Mouse (Mus musculus) heart, adult 2 months (tissue): ENCODE measurements around the gene Cacna1e. TPM values are rescaled to one million over a fixed set of nuclear protein-coding genes. Genes with fewer than 3 reads are reported as not detected.
A peak's percentile ranks its signal among the peaks of the same experiment; 100 is the strongest.

Experiments
- DNase-seq, 2 experiments: peaks; one replicate each; pipeline ENCODE4 v3.0.0; 2021
- H3K27ac ChIP-seq: fragments of 200-600 bp; 2 replicates; pipeline ENCODE4 v1.8.1; 2022
- H3K27me3 ChIP-seq: fragments of 200-500 bp; 2 replicates; pipeline ENCODE4 v1.6.1; 2012; ENCODE audit warnings: mild to moderate bottlenecking, low read length, inconsistent platforms, mixed read lengths; ENCODE audit not compliant: control insufficient read depth, insufficient read depth
- H3K36me3 ChIP-seq: fragments of 200-500 bp; 2 replicates; pipeline ENCODE4 v1.6.1; 2012; ENCODE audit warnings: low read length, inconsistent platforms; ENCODE audit not compliant: control insufficient read depth, insufficient read depth
- H3K4me1 ChIP-seq: fragments of 200-500 bp; 2 replicates; pipeline ENCODE4 v1.6.1; 2011; ENCODE audit warnings: low read length; ENCODE audit not compliant: control insufficient read depth, insufficient read depth
- H3K4me3 ChIP-seq: fragments of 200-600 bp; 2 replicates; pipeline ENCODE4 v1.8.1; 2022
- H3K79me2 ChIP-seq: fragments of 200-500 bp; replicated peaks from 2 replicates; pipeline ENCODE4 v1.6.1; 2012; ENCODE audit warnings: mild to moderate bottlenecking, inconsistent platforms, low read length, moderate library complexity, mixed read lengths; ENCODE audit not compliant: control insufficient read depth, insufficient read depth
- H3K9ac ChIP-seq: fragments of 200-500 bp; 2 replicates; pipeline ENCODE4 v1.6.1; 2012; ENCODE audit warnings: low read depth, mild to moderate bottlenecking, control low read depth, inconsistent platforms, low read length, mixed read lengths
- CTCF ChIP-seq: fragments of 200-600 bp; IDR thresholded peaks from 2 replicates; pipeline ENCODE4 v1.8.1; 2022; ENCODE audit warnings: antibody characterized with exemption, mild to moderate bottlenecking, moderate library complexity
- EP300 ChIP-seq: fragments of 200-500 bp; IDR thresholded peaks from 2 replicates; pipeline ENCODE4 v1.6.1; 2011; ENCODE audit warnings: low read depth, low read length, control low read depth; ENCODE audit not compliant: insufficient read depth
- POLR2A ChIP-seq: fragments of 200-500 bp; IDR thresholded peaks from 2 replicates; pipeline ENCODE4 v1.6.1; 2011; ENCODE audit warnings: mild to moderate bottlenecking, low read depth, low read length, control low read depth; ENCODE audit not compliant: insufficient read depth
- WGBS: fragments of 180-500 bp; shearing (Covaris S2); methylation state at CpG from one replicate; pipeline ENCODE4 v1.1.7; 2018; 5-methylcytosine and 5-hydroxymethylcytosine counted together
- intact Hi-C: fragments of 180-260 bp; cut with DNase I; formaldehyde crosslinking; loops from one replicate; pipeline ENCODE4 v1.15.1; 2025
- polyA plus RNA-seq: library from polyadenylated mRNA; depleted of rRNA; stranded (reverse); fragments of >200 nt; gene quantifications from 2 replicates; pipeline ENCODE4 v1.2.3, GENCODE M21; 2012
- total RNA-seq, 2 experiments: library from RNA; stranded (reverse); gene quantifications; 2 replicates each; pipeline ENCODE4 v1.2.3; 2021

Cacna1e gene
- total and polyA plus RNA-seq, 3 experiments = 0.08 to 0.14 (median 0.09) TPM

- no peaks in the 10 kb centered on the region for H3K4me1 ChIP-seq
- no peak overlapping the region for H3K9ac ChIP-seq
- WGBS = 78% methylated on average over 2 of the region's 2 CpGs
Measured at GRCm38 (mm10) chr1:154798771-154799170, 85.5 kb downstream of the Cacna1e start.

DNA sequence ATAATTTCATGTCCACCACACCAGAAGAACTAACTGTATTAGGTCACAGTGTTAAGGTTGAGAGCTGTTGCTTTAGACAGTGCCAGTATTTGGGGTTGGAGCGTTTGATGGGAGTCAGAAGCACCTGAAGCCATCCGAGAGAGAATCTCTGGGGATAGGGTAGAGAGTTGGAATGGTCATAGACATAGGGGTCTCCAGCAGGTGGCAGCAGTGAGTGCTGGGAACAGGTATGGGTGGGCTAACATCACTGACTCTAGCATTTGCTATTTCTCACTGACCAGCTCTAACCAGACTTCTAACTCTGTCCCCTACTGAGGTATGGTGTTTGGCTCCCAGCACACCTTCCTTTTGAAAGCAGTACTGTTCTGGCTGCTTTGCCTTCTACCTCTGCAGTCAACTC, 87.6 kb downstream of the Cacna1e start:
- H3K27ac ChIP-seq = no peak overlapping the region
- no peaks in the 10 kb centered on the region for H3K79me2 ChIP-seq
- H3K4me3 ChIP-seq = no peak overlapping the region
- peak in 1 of 2 experiments; percentile 38 for DNase-seq
- intact Hi-C loops = no loop called here
- H3K4me1 ChIP-seq = no peaks in the 10 kb centered on the region; the same call in 1 of the 2 replicates
- TF ChIP-seq EP300 = no peak
- peak; percentile 65 for TF ChIP-seq CTCF
- no peak for TF ChIP-seq POLR2A
- H3K36me3 ChIP-seq = no peaks in the 10 kb centered on the region
- WGBS = 67% methylated on average over 2 of the region's 2 CpGs
- H3K27me3 ChIP-seq = no peaks in the 10 kb centered on the region
- H3K9ac ChIP-seq = no peak overlapping the region

More at GRCm38 (mm10) chr1:154798771-154799170, 85.5 kb downstream of the Cacna1e start:
- Histone ChIP-seq H3K27me3 (no peaks in the 10 kb centered on the region), H3K27ac (no peak overlapping the region), H3K36me3 (no peaks in the 10 kb centered on the region), H3K4me3 (no peak overlapping the region), H3K79me2 (no peaks in the 10 kb centered on the region)
- intact Hi-C loops = no loop called here
- no peak for TF ChIP-seq EP300
- no peak for TF ChIP-seq POLR2A
- no peak for TF ChIP-seq CTCF
- no peak for DNase-seq

DNA sequence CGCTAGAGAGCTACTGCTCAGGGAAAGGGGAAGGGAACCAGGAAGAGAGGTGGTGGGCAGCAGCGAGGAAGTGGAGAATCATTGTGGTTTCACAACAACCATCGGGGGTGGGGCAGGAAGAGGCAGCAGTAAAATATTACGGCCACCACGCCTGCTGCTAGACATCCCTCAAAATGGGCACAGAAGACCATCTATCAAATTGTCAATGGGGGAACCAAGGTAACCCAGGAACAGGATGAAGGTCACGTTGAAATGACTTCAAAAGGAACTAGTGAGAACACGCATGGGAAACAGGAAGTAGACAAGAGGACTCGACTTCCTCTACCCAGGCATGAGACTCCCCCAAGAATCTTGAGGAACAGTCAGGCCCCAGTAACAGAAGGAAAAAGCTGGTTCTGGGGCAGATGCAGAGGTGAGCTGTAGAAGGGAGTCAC, 89.8 kb downstream of the Cacna1e start:
- no peaks in the 10 kb centered on the region for H3K79me2 ChIP-seq
- no peak overlapping the region for H3K4me3 ChIP-seq
- no peaks in the 10 kb centered on the region; the same call in 1 of the 2 replicates for H3K4me1 ChIP-seq
- no peaks in the 10 kb centered on the region for H3K27me3 ChIP-seq
- DNase-seq = no peak
- no peak overlapping the region for H3K9ac ChIP-seq
- TF ChIP-seq EP300 (no peak), CTCF (no peak), POLR2A (no peak)
- H3K27ac ChIP-seq = no peak overlapping the region
- no peaks in the 10 kb centered on the region for H3K36me3 ChIP-seq
- 44% methylated on average over 8 of the region's 8 CpGs for WGBS
- intact Hi-C loops = no loop called here

DNA sequence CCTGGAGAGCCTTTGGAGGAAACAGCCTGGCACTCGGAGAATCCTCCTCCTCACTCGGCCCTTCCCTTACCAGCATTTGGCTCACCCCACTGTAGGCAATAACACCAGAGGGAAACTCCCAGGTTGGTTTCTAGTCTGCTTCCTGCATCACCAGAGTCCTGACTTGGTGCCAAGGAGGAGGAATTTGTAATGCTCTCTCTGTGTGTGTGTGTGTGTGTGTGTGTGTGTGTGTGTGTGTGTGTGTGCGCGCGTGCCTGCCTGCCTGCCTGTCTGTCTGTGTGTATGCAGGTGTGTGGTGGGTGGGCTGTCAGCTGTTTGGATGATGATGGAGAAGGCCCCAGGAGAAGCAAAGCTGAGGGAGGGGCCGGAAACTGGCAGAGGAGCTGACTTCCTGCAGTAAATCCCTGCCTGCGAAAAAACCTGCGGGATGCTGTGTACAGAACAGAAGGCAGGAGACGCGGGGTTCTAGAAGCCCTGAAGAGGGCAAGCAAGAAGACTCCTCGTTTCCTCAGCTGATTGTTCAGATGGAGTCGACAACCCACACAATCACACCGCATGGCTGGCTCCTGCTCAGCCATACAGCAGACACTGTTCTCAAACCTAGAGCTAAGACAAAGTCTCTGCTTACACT, 92.6 kb downstream of the Cacna1e start:
- no peaks in the 10 kb centered on the region; the same call in 1 of the 2 replicates for H3K4me1 ChIP-seq
- 40% methylated on average over 13 of the region's 13 CpGs for WGBS
- H3K27ac ChIP-seq = no peak overlapping the region
- DNase-seq = no peak
- TF ChIP-seq POLR2A (no peak), CTCF (no peak), EP300 (no peak)
- H3K36me3 ChIP-seq = no peaks in the 10 kb centered on the region
- H3K9ac ChIP-seq = no peak overlapping the region
- H3K27me3 ChIP-seq = no peaks in the 10 kb centered on the region
- no peaks in the 10 kb centered on the region for H3K79me2 ChIP-seq
- intact Hi-C loops = no loop called here
- no peak overlapping the region for H3K4me3 ChIP-seq

DNA sequence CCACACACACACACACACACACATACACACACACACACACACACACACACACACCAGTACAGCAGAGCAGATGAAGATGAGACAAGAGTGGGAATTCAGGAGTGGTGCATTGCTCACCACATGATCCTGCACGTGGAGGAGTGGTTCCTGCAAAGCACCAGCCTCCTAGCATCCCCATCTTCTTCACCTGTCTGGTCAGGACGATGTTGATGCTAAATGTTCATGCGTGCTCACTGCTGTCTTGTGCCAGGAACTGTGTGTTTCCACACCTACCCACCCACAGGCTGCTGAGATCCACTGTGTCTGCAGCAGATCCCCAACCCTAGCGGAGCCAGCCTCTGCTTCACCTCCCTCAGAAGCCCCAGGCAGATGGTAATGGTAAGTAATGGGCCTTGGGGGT, 95.8 kb downstream of the Cacna1e start:
- H3K4me3 ChIP-seq = no peak overlapping the region
- H3K4me1 ChIP-seq = no peaks in the 10 kb centered on the region; the same call in 1 of the 2 replicates
- intact Hi-C loops = loop anchor here (1.0 to 10.0 kb wide), 2 partner anchors 218 to 446 kb away; no protein-coding TSS in a partner anchor
- no peaks in the 10 kb centered on the region for H3K36me3 ChIP-seq
- H3K9ac ChIP-seq = no peak overlapping the region
- H3K79me2 ChIP-seq = no peaks in the 10 kb centered on the region
- H3K27ac ChIP-seq = no peak overlapping the region
- TF ChIP-seq POLR2A = no peak
- no peak for TF ChIP-seq EP300
- no peak for TF ChIP-seq CTCF
- H3K27me3 ChIP-seq = no peaks in the 10 kb centered on the region
- DNase-seq = no peak
- 84% methylated on average over 4 of the region's 4 CpGs for whole genome bisulfite sequencing

GRCm38 (mm10) chr1:154788069-154788468, 96.2 kb downstream of the Cacna1e start:
- H3K4me3 ChIP-seq = no peak overlapping the region
- intact Hi-C loops = loop anchor here (1.0 to 10.0 kb wide), 2 partner anchors 218 to 447 kb away; no protein-coding TSS in a partner anchor
- no peaks in the 10 kb centered on the region for H3K36me3 ChIP-seq
- no peak overlapping the region for H3K9ac ChIP-seq
- no peak overlapping the region for H3K27ac ChIP-seq
- H3K4me1 ChIP-seq = no peaks in the 10 kb centered on the region; the same call in 1 of the 2 replicates
- WGBS = 6% methylated on average over 5 of the region's 5 CpGs
- no peaks in the 10 kb centered on the region for H3K27me3 ChIP-seq
- peak; percentile 52 to 77 for DNase-seq
- H3K79me2 ChIP-seq = no peaks in the 10 kb centered on the region
- TF ChIP-seq POLR2A (no peak), EP300 (0 out of 2 replicates have a peak, but pooled peaks have one; percentile 21), CTCF (peak; percentile 93)
